ENCODE assay signal across 11 mouse cellular contexts in the genomic region with DNA sequence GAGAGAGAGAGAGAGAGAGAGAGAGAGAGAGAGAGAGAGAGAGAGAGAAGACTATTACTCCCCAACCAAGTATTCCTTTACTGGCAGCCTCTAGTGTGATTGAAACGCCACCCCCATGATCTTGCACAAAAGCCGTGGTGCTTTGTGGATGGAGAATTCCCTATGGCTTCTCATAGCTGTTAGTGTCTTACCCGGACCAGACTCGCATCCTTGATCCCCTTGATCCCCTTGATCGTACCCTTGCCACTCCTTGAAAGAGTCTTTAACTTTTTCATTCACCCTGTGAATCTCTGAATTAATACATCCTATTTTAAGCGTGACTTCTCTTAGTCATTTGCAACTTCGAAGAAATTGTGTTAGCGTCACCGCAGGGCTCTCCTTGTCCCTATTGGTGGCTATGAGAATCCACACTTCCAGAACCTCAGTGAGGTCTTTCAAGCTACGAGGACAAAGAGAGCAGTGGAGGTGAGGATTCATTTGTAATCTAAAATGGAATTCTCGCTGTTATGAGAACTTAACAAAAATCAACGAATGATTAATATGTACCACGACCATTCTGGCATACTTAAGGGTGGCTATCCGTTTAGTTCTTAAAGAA. TPM values are rescaled to one million over a fixed set of nuclear protein-coding genes. Genes with fewer than 3 reads are reported as not detected.
DNase-seq lines count a peak whose midpoint lies in the region; ATAC-seq and TF ChIP-seq lines count a peak whose summit lies in the region.
"Had no signal": no experiment of that assay in that cellular context is flagged by ENCODE, and none has a peak within 500 bp of the region (broad histone marks: within the 10 kb centered on the region; RNA-seq: fewer than 3 reads in every experiment).

No protein-coding gene starts in this region.

- H3K27ac ChIP-seq in heart, postnatal 0 days (ENCODE audit: low read depth), result no peak overlapping the region
- no peak overlapping the region for H3K27ac ChIP-seq in embryonic facial prominence, embryonic 12.5 days
- no peak overlapping the region for H3K27ac ChIP-seq in intestine, embryonic 14.5 days (ENCODE audit: low read depth)
- H3K27ac ChIP-seq in midbrain, embryonic 16.5 days (ENCODE audit: low read length), result no peak overlapping the region
- H3K27ac ChIP-seq: macrophage had no signal

- no peak for DNase-seq in heart, postnatal 0 days (ENCODE audit: low spot score)
- no peak for DNase-seq in heart, adult 9 months (ENCODE audit: low spot score in 2 of 2)
- no peak for DNase-seq in intestine, embryonic 14.5 days (ENCODE audit: low spot score)
- no peak for DNase-seq in B cell, adult 2 months
- DNase-seq in adrenal gland, adult 2 months, result no peak
- DNase-seq in thymus, postnatal 0 days (ENCODE audit: low spot score), result no peak

- H3K9ac ChIP-seq in heart, postnatal 0 days (replicated peaks; ENCODE audit: low read depth, low read length), result no peak overlapping the region
- H3K9ac ChIP-seq in embryonic facial prominence, embryonic 12.5 days, result peak overlapping the region; percentile 22; the same call in 1 of the 2 replicates
- no peak overlapping the region for H3K9ac ChIP-seq in intestine, embryonic 14.5 days (ENCODE audit: low read length)
- peak overlapping the region; percentile 61 for H3K9ac ChIP-seq in midbrain, embryonic 16.5 days (ENCODE audit: low read depth, low read length)

- H3K4me1 ChIP-seq in heart, postnatal 0 days (ENCODE audit: control insufficient read depth, insufficient read depth), result no peaks in the 10 kb centered on the region
- 0 out of 2 replicates have a peak, but pooled peaks cover 5% of the 10 kb centered on the region for H3K4me1 ChIP-seq in embryonic facial prominence, embryonic 12.5 days
- H3K4me1 ChIP-seq in intestine, embryonic 14.5 days (replicated peaks; ENCODE audit: control insufficient read depth, insufficient read depth, low read length), result no peaks in the 10 kb centered on the region
- H3K4me1 ChIP-seq in midbrain, embryonic 16.5 days (ENCODE audit: control insufficient read depth, insufficient read depth, low read length), result peaks cover 13% of the 10 kb centered on the region

- no peak for ATAC-seq in heart, postnatal 0 days (ENCODE audit: insufficient read depth, low read depth)
- no peak for ATAC-seq in embryonic facial prominence, embryonic 12.5 days (ENCODE audit: insufficient number of reproducible peaks, insufficient read depth, low FRiP score, low TSS enrichment)
- ATAC-seq in intestine, embryonic 14.5 days (replicated peaks; ENCODE audit: low FRiP score, low TSS enrichment, low read depth), result no peak
- ATAC-seq in midbrain, embryonic 16.5 days, result peak; percentile 82

- peak overlapping the region; percentile 43 for H3K4me3 ChIP-seq in heart, postnatal 0 days (ENCODE audit: low read depth, low read length)
- H3K4me3 ChIP-seq in embryonic facial prominence, embryonic 12.5 days, result peak overlapping the region; percentile 41
- peak overlapping the region; percentile 30 for H3K4me3 ChIP-seq in intestine, embryonic 14.5 days (ENCODE audit: low read depth, low read length)
- H3K4me3 ChIP-seq in midbrain, embryonic 16.5 days (ENCODE audit: low read depth, low read length), result peak overlapping the region; percentile 49

- peaks cover 10% of the 10 kb centered on the region; the same call in 1 of the 2 replicates for H3K27me3 ChIP-seq in heart, postnatal 0 days (ENCODE audit: control insufficient read depth, insufficient read depth, low read length)
- no peaks in the 10 kb centered on the region for H3K27me3 ChIP-seq in embryonic facial prominence, embryonic 12.5 days
- H3K27me3 ChIP-seq in intestine, embryonic 14.5 days (replicated peaks; ENCODE audit: control insufficient read depth, insufficient read depth, low read length), result 0 out of 2 replicates have a peak, but pooled peaks cover 12% of the 10 kb centered on the region
- peaks cover 4% of the 10 kb centered on the region for H3K27me3 ChIP-seq in midbrain, embryonic 16.5 days (ENCODE audit: control insufficient read depth, insufficient read depth, low read depth, low read length)

- peak overlapping the region; percentile 71 for H3K4me2 ChIP-seq in heart, postnatal 0 days (ENCODE audit: low read depth, low read length)
- peak overlapping the region; percentile 82 for H3K4me2 ChIP-seq in embryonic facial prominence, embryonic 12.5 days (replicated peaks)
- peak overlapping the region; percentile 66 for H3K4me2 ChIP-seq in intestine, embryonic 14.5 days (ENCODE audit: low read length)
- peak overlapping the region; percentile 80 for H3K4me2 ChIP-seq in midbrain, embryonic 16.5 days (ENCODE audit: low read length)

- WGBS in heart, postnatal 0 days, result 5% methylated on average over 14 of the region's 14 CpGs
- 4% methylated on average over 14 of the region's 14 CpGs for WGBS in embryonic facial prominence, embryonic 12.5 days
- 8% methylated on average over 14 of the region's 14 CpGs for WGBS in intestine, embryonic 14.5 days
- 3% methylated on average over 14 of the region's 14 CpGs for WGBS in midbrain, embryonic 16.5 days

- H3K36me3 ChIP-seq in heart, postnatal 0 days (replicated peaks; ENCODE audit: control insufficient read depth, insufficient read depth, low read length), result no peaks in the 10 kb centered on the region
- H3K36me3 ChIP-seq in embryonic facial prominence, embryonic 12.5 days, result no peaks in the 10 kb centered on the region
- H3K36me3 ChIP-seq in intestine, embryonic 14.5 days (ENCODE audit: control insufficient read depth, insufficient read depth, low read length), result no peaks in the 10 kb centered on the region
- H3K36me3 ChIP-seq in midbrain, embryonic 16.5 days (ENCODE audit: control insufficient read depth, insufficient read depth, low read length), result no peaks in the 10 kb centered on the region

- TF ChIP-seq CTCF in heart, postnatal 0 days (IDR thresholded peaks at IDR 0.05; ENCODE audit: low read depth), result no peak

- TF ChIP-seq EP300 in heart, postnatal 0 days (IDR thresholded peaks at IDR 0.05; ENCODE audit: low read depth), result no peak

- no peaks in the 10 kb centered on the region for H3K9me3 ChIP-seq in heart, postnatal 0 days (replicated peaks; ENCODE audit: control insufficient read depth, low read length)
- no peaks in the 10 kb centered on the region for H3K9me3 ChIP-seq in embryonic facial prominence, embryonic 12.5 days
- no peaks in the 10 kb centered on the region for H3K9me3 ChIP-seq in intestine, embryonic 14.5 days (ENCODE audit: control insufficient read depth, low read length)
- H3K9me3 ChIP-seq in midbrain, embryonic 16.5 days (replicated peaks; ENCODE audit: control insufficient read depth, low read length, poor library complexity, severe bottlenecking), result no peaks in the 10 kb centered on the region

RNA-seq across cellular contexts. Expression of gene Npffr2, which starts 0.9 kb away (rescaled TPM):
- total RNA-seq in heart, postnatal 0 days (2014; rRNA removed; ENCODE audit: low replicate concordance), result not detected in 2 replicates
- not detected in 2 replicates for polyA plus RNA-seq in heart, postnatal 0 days (2015; fragmentation: Nextera tagmentation; extraction: Ambion mirVana)
- 0.53 and 0.75 TPM in 2 replicates for polyA plus RNA-seq in embryonic facial prominence, embryonic 12.5 days (2016; fragmentation: Nextera tagmentation; extraction: Ambion mirVana)
- polyA plus RNA-seq in intestine, embryonic 14.5 days (2014; fragmentation: Nextera tagmentation; extraction: Ambion mirVana), result not detected in 2 replicates
- 0.12 TPM in 1 of 2 replicates, not detected in the other for polyA plus RNA-seq in midbrain, embryonic 16.5 days (2015; fragmentation: Nextera tagmentation; extraction: Ambion mirVana)
- not detected for total RNA-seq in adrenal gland, adult 2 months (2021)
- polyA plus RNA-seq in adrenal gland, adult 2 months (2012; rRNA removed), result not detected in 2 replicates
- polyA plus RNA-seq in thymus, postnatal 0 days (2015; fragmentation: Nextera tagmentation; extraction: Ambion mirVana), result not detected in 2 replicates
- polyA plus RNA-seq: gonadal fat pad, adult 2 months; macrophage; spleen, adult 2 months had no signal

Comparison
In these comparisons a context has a peak if more than half of its experiments do, and no peak if none do; other contexts are left out.
1. H3K9ac ChIP-seq: peak in embryonic facial prominence, embryonic 12.5 days (single experiment) and midbrain, embryonic 16.5 days (single experiment); none in heart, postnatal 0 days (single experiment) and intestine, embryonic 14.5 days (single experiment).
2. Peak in every context shown above with its lines, with median percentiles within 50 percentile points of each other: H3K4me2 ChIP-seq and H3K4me3 ChIP-seq.